Mouse (Mus musculus) forelimb bud, embryonic 11.5 days (tissue): ENCODE results near the gene Ptar1.

Experiments
- DNase-seq: peaks from one replicate; pipeline ENCODE4 v3.0.0-alpha.2; 2012; ENCODE audit warnings: low read depth, low spot score

The Ptar1 gene

GRCm38 (mm10) chr19:23757961-23758553, 70.8 kb downstream of the Ptar1 start:
- peak; percentile 94 for DNase-seq

DNA sequence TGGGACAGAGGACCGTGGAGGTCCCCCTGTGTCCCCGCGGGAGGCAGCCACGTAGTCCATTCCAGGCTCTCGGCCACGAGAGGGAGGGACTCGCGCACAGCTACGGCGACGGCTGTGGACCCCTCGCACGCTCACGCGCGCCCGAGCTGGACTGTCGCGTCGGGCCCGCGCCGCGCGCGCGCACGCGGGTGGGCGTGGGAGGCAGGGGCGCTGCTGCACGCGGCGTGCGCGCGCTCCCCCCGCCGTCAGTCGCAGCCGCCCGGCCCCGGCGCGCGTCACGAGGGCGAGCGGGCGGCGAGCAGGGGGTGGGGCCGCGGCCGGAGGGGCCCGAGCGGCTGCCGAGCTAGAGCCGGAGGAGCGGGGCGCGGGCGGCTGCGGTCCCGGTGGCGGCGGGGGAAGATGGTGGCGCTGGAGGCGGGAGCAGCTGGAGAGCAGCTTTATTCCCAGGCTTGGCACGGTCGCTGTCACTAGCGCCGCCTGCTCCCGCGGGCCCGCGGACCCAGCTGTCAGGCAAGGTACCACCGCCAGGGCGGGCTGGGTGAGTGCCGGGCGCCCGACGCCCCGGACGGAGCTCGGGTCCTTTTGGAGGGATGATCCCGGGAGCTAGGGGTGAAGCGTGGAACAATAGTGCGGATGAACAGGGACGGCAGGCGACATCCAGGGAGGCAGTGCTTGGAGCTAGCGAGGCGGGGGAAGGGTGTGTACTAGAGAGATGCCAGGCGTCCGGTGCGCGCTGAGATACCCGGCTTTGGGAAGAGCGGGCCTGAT, 71.5 kb downstream of the Ptar1 start, which contains the start of gene Apba1:
Gene Apba1, plus strand, starts transcription at position 334 of the 768 bp plus-strand sequence.
- peak; percentile 27 for DNase-seq

- DNase-seq, result no peak
Observed at GRCm38 (mm10) chr19:23759322-23759945, 72.2 kb downstream of the Ptar1 start.

- no peak for DNase-seq
Observed at GRCm38 (mm10) chr19:23763371-23763770, 76.1 kb downstream of the Ptar1 start.

- no peak for DNase-seq
Observed at GRCm38 (mm10) chr19:23764051-23764450, 76.8 kb downstream of the Ptar1 start.

DNA sequence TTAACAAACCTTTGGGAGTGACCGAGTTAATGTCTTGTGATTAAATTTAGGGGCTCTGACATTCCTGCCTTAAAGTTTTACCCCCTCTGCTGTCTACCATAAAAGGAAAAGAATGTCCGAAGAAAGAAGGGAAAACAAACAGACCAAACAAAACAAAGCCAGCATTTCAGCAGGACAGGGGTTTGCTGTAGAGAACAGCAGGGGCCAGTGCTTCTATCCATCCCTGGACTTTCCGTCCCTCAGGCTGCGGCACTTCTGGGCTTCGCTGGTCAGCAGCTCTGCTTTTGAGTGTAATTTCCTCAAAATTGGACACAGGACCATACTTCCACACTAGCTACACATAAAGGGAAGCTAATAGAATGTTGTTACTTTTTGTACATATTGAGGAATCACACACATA, 81.6 kb downstream of the Ptar1 start:
- no peak for DNase-seq

DNA sequence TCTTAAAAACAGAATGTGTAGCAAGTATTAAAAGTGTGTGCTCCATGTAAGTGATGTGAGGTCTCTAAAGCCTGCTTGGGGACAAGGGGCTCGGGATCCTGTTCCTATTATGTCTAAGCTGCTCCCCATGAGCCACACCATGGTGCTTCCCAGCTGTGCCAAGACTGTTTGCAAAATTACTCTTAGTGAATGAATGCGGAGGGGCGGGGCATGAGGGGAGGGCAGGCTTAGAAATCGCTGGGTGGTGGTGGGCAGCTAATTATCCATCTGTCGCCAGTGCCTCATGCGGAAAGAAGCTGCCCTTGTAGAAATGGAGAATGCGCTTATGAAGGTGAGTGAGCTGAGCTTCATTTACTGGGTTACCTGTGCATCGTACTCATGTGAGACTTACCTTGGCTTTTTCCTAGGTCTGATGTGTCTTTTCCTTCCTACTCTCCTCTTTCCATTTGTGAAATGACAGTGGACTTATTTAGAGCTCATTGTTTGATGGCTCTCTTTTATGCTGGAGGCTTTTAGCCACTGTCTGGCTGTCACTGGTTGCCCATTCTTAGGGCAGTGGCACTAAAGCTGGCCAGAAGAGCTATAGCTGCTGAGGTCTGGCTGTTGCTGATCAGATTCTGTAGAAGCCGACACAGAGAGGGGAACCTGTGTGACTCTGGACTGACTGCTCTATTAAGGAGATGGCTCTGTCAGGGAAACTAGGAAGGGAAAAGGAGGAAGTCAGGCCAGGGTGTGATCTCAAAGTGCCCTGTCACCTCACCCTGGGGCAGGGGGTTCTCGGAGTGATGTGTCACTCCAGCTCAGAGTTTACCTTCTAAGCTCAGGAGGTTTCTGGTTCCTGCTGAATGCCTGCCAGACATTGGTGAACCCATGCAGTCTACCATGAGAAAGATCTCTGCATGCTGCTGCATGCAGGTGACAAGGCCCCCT, 83.5 kb downstream of the Ptar1 start:
- no peak for DNase-seq

GRCm38 (mm10) chr19:23771971-23772370, 84.7 kb downstream of the Ptar1 start:
- no peak for DNase-seq

DNA sequence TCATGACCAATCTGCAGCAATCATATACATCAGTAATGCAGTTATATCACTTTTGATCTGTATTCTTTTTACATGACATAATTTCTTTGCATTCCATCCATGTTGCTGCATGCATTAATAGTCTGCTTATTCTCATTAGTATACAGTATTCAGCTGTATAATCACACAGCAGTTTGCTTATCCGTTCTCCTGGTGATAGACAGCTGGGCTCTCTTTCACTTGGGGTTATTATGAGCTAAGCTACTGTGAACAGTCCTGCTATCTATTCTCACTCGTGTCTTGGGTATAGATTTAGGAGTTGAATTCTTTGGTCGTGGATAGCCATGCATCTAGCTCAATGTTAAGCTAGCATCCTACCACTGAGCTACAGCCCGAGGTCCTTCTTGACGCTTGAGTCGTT, 88.1 kb downstream of the Ptar1 start:
- DNase-seq, result no peak

DNA sequence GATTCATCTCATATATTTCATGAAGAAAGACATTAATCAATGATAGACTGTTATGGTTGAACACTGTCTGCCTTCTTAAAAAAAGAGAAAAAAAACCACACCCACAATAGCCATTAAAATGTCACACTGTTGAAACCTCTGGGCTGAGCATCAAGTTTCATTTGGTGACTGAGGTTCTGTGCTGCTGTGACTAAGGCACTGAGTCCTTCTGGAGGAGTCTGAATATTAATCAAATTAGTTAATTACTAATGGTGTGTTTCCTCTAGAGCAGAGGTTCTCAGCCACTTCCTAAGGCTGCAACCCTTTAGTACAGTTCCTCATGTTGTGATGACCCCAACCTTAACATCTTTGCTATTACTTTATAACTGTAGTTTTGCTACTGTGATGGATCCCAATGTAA, 91.9 kb downstream of the Ptar1 start:
- DNase-seq, result no peak

GRCm38 (mm10) chr19:23780105-23780504, 92.9 kb downstream of the Ptar1 start:
- DNase-seq, result no peak
